Mouse (Mus musculus) retina, postnatal 7 days (tissue): ENCODE measurements around the gene Tpbpa.
"Not testable (repeated sequence)": the region's sequence is repeated elsewhere in the genome, so short reads cannot be mapped to it uniquely, and the experiment has no call there.

Source experiments
- DNase-seq: peaks from one replicate; pipeline ENCODE4 v3.0.0-alpha.2; 2012; ENCODE audit warnings: low read depth, low spot score

Gene Tpbpa

DNA sequence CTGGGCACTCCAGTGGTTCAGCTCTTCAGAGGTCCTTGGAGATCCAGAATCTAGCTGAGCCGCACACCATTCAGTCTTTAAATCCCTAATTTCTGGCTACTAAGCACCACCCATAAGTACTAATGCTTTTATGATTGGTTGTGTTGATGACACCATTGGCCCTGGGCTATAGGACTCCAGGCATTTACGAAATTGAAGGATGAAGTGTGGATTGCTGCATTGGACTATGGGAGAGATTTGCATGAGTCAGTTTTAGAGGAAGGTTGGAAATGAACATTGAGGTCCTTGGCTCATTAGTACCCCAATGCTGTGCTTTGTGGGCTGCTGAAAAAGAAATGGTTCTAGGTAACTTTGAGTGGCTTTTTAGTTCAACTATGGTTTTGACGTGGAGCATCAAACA is at the start of gene Tpbpa:
TSS of gene Tpbpa (minus strand) at position 101 of the 400 bp plus-strand sequence.
- not testable (repeated sequence) for DNase-seq

DNA sequence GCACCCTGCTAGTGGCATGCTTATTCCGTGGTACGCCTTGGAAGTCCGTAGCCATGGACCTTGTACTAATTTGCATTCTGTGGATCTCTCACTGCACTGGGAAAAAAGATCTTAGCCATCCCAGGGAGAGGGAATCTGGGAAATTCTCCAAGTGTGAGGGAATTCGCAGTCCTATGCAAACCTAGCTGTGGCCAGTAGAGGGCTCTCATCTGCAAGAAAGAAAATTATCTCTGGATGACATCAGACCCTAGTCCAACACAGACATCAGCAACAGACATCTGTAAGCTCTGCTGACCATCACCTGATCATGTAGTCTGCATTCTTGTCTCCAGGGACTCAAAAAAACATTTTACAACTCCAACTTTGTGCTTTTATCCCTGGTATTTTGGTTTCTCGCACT is 45.1 kb upstream of the Tpbpa start:
- DNase-seq = not testable (repeated sequence)

DNA sequence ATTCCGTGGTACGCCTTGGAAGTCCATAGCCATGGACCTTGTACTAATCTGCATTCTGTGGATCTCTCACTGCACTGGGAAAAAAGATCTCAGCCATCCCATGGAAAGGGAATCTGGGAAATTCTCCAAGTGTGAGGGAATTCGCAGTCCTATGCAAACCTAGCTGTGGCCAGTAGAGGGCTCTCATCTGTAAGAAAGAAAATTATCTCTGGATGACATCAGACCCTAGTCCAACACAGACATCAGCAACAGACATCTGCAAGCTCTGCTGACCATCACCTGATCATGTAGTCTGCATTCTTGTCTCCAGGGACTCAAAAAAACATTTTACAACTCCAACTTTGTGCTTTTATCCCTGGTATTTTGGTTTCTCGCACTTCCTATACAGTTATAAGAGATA is 30.5 kb upstream of the Tpbpa start:
- DNase-seq = not testable (repeated sequence)

DNA sequence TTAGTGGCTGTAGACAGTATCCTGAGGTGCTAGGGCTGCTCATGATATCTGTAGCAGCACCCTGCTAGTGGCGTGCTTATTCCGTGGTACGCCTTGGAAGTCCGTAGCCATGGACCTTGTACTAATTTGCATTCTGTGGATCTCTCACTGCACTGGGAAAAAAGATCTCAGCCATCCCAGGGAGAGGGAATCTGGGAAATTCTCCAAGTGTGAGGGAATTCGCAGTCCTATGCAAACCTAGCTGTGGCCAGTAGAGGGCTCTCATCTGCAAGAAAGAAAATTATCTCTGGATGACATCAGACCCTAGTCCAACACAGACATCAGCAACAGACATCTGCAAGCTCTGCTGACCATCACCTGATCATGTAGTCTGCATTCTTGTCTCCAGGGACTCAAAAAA is 22.2 kb upstream of the Tpbpa start:
- not testable (repeated sequence) for DNase-seq

DNA sequence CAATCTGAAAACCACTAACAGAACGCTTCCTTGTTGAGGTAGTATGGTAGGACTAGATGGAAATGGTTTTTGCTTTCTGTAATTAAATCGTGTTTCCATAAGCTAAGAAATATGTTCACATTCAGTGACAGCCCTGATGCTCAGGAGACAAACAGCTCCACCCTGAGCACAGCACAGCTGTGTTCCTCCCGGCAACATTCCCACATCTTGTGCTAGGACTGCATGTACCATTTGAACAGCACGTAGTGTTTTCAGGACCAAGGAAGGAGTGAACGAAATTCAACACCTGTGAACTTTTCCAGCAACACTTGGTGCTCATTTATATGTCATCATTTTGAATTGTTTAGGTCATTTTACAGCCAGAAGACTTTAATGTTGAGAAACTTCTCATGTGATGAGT is 19.9 kb upstream of the Tpbpa start:
- DNase-seq = no peak

DNA sequence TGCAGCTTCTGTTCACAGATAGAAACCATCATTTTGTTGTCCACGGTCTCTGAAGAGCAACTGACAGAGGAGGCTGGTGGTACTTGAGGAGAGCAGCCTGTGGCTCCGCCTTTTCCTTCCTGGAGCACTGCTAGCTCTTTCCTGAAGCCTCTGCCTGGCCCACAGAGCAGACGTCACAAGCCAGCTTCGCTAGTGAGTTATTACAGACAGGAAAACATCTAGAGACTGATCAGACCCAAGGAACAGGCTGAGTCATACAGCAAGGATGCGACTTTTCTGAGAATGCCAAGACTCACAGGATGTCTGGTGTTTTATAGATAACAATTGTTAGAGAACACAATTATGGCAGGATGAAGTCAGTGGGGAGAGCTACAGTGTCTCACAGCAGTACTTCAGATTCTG is 5.3 kb downstream of the Tpbpa start, which contains the start of the genes Gm49391 and Ctla2a:
TSS of gene Gm49391 (minus strand) at position 72 of the 402 bp plus-strand sequence.
TSS of gene Ctla2a (minus strand) at position 126 of the 402 bp plus-strand sequence.
- no peak for DNase-seq

DNA sequence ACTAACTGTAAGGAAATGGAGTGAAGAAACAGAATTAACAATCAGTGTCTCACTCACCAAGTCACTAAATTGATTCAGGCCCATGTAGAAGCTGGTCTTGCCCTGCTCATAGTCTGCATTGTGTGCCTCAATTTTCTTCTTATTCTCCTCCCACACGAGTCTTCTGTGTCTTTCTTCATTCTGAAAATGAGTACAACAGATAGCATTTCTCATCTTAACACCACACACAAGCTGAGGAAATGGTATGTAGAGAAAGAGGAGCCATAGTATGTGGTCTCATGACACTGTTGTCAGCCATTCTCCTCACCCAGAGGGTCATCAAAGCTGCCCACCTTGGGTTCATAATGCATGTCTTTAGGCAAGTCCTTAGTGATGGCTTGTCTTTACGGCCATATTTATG is 6.3 kb downstream of the Tpbpa start, which contains the start of gene Gm49393:
TSS of gene Gm49393 (minus strand) at position 101 of the 400 bp plus-strand sequence.
- not testable (repeated sequence) for DNase-seq

DNA sequence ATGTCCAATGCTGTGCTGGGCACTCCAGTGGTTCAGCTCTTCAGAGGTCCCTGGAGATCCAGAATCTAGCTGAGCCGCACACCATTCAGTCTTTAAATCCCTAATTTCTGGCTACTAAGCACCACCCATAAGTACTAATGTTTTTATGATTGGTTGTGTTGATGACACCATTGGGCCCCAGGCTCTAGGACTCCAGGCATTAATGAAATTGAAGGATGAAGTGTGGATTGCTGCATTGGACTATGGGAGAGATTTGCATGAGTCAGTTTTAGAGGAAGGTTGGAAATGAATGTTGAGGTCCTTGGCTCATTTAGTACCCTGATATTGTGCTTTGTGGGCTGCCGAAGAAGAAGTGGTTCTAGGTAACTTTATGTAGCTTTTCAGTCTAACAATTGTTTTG is 37.0 kb downstream of the Tpbpa start, which contains the start of gene Tpbpb:
TSS of gene Tpbpb (minus strand) at position 101 of the 400 bp plus-strand sequence.
- DNase-seq = not testable (repeated sequence)

DNA sequence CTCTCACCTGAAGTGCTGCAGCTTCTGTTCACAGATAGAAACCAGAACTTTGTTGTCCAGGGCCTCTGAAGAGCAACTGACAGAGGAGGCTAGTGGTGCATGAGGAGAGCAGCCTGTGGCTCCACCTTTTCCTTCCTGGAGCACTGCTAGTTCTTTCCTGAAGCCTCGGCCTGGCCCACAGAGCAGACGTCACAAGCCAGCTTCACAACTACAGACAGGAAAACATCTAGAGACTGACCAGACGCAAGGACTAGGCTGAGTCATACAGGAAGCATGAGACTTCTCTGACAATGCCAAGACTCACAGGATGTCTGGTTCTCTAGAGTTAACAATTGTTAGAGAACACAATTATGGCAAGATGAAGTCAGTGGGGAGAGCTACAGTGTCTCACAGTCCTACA is 44.5 kb downstream of the Tpbpa start, which contains the start of gene Ctla2b:
TSS of gene Ctla2b (minus strand) at position 120 of the 400 bp plus-strand sequence.
- DNase-seq = no peak

DNA sequence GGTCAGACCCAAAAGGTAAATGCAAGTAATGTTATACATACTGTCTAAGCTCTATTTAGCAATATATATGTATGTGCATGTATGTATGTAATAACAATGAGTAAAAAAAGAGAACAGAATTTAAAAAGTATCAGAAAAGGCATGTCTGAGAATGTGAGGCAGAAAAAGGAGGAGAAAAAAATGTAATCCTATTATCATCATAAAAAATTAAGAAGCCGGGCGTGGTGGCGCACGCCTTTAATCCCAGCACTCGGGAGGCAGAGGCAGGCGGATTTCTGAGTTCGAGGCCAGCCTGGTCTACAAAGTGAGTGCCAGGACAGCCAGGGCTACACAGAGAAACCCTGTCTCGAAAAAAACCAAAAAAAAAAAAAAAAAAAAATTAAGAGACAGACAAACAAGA is 45.0 kb downstream of the Tpbpa start, which contains the start of gene Gm49392:
TSS of gene Gm49392 (minus strand) at position 101 of the 400 bp plus-strand sequence.
- not testable (repeated sequence) for DNase-seq

DNA sequence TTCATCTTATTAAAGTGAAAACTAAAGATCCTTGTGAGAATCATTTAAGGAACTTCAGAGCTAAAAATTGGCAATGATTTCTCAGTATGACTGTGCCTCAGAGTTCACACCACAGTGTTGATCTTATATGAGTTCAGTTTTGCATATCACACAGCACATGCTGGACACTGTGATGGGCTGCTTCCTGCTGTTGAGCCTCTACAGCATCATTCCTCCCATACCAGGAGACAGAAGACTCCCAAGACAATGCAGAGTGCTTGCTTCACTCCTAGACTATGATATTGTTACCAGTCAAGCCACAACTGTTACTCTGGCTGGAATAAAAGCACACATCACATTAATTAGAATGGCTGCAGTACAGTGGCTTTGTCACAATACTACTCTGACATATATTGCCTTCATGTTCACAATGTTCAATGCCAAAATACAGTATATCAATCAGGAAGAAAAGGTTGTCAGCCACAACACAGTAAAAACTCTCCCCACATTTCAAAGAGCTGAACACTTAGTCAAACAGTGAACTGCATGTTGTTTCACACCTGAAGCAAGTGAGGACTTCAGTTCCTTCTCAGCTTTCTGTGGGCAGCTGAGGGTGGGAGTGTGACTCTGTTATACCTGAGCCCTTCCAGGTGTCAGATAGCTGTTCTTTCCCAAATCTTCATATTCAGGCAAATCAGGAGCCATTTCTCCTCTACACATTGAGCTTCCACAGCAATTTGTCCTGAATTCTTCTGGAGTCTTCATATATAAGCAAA is 46.2 kb downstream of the Tpbpa start:
- no peak for DNase-seq

DNA sequence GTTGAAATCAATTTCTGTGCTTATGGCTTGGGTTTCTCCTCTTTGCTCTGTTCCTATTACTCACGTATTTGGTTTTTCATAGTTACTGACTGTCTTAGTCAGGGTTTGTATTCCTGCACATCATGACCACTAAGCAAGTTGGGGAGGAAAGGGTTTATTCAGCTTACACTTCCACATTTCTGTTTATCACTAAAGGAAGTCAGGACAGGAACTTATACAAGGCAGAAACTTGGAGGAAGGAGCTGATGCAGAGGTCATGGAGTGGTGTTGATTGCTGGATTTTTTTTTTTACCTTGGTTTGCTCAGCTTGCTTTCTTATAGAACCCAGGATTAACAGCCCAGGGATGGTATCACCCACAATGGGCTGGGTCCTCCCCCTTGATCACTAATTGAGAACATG is 49.5 kb downstream of the Tpbpa start:
- no peak for DNase-seq
